Mouse (Mus musculus) spleen, postnatal 10 days (tissue): ENCODE measurements at regions not wholly inside any gene's neighbourhood (a gene's known extent, or its start where the extent isn't known, plus 50 kb on each side); places are given as distances from the start of the nearest gene placed in this dataset.
"Not testable (repeated sequence)": the region's sequence is repeated elsewhere in the genome, so short reads cannot be mapped to it uniquely, and the experiment has no call there.

Experiments used
- DNase-seq, 2 experiments: peaks; one replicate each; pipeline ENCODE4 v3.0.0; 2021 to 2022; ENCODE audit warnings: low spot score in 2 of 2

GRCm38 (mm10) chr12:32434506-32435002 is 56.0 kb downstream of the Ccdc71l start:
- no peak for DNase-seq

GRCm38 (mm10) chr12:32435126-32435525 is 56.6 kb downstream of the Ccdc71l start:
- no peak for DNase-seq

DNA sequence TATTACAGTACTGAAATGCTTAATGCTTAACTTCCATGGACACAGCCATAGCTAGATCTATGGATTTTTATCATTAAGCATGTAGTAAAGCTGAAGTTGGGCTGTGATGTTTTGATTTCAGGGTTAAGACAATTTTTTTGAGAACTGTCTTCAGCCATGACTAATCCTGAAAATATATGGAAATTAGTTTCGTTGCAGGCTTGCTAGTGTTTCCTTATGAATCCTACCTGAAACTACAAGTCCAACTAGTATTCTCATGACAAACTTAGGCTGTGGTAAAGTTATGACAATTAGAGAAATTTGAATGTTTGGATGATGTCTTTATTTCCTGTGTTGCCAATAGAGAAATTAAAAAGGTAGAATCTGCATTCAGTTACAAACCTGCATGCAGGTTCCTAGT is 59.7 kb downstream of the Ccdc71l start:
- no peak for DNase-seq

DNA sequence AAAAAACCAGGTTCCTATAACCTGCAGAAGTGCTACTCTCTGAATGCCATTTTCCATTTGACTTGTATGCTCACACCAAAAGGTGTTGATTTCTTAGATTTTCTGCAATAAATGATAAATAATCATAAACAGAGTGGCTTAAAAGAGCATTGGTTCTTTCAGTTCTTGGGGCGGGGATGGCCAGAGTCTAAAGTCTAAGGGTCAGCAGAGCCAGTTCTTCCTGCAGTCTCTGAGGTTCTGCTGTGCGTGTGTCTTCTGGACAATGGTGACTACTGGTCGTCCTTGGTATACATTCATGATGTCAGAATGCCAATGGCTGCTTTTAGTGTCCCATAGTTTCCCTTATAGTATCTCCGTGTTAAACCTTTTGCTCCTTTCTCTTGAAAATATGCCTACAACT is 66.3 kb downstream of the Ccdc71l start:
- no peak for DNase-seq

DNA sequence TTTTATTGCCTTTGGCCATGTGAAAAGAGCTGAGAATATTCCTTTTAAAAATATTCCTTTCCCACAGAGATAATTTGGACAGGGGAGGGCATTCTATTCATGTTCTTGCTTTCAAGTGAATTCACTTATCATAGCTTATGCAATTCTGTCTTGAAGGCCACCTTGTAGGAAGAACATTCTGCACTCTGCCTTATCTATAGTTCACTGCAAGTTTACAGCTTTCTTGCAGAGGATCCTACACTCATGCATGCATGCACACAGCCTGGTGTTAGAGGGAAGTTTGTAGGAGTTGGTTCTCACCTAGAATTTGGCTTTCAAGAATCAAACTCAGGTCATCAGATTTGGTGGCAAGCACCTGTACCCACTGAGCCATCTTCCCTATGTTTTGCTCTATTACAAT is 67.4 kb downstream of the Ccdc71l start:
- no peak for DNase-seq

DNA sequence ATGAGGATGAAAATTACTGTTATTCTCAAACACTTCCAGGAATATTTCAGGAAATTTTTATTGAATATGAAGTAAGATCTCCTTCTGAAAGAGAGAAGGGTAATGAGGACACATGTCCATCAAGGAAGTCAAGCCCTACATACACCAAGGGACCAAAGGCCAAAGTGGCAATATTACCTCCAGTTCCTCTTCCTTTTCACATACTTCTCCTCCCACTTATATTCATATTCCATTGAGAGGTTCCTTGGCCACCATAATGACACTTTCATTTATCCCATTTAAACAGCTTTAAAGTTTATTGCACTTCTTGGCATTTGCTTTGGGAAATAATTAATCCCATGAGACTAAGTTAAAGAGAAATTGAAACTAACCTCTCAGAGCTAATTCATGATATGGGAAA is 70.9 kb downstream of the Ccdc71l start:
- DNase-seq: no peak

- DNase-seq: no peak
Observed at GRCm38 (mm10) chr12:32451226-32451625, 72.7 kb downstream of the Ccdc71l start.

DNA sequence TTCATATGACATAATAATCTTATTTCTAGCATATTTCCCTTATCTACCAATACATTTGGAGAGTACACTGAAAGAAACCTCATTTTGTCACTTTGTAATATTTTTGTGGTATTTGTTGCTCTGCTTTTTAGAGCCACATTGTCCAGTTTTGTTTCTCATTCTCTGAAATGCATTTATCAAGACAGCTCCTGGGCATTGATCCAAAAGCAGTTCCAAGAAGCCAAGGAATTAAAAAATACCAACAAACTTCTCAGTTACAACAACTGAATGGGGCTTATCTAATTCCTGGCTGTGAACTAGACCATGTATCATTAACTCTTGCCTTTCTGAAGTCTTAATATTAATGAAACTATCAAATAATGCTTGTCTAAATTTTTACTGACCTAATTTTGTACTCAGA is 76.3 kb downstream of the Ccdc71l start:
- DNase-seq: no peak

DNA sequence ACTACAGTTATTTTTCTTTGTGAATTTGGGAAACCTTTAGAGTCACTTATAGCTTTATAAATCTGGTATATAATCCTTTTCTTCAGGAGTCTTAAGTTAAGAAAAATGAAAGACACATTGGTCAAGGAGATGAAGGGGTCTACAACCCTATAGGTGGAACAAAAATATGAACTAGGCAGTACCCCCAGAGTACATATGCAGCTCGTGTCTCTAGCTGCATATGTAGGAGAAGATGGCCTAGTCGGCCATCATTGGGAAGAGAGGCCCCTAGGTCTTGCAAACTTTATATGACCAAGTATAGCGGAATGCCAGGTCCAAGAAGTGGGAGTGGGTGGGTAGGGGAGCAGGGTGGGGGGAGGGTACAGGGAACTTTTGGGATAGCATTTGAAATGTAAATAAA is 76.7 kb downstream of the Ccdc71l start:
- DNase-seq: not testable (repeated sequence)

GRCm38 (mm10) chr12:32455913-32456312 is 77.4 kb downstream of the Ccdc71l start:
- DNase-seq: no peak

DNA sequence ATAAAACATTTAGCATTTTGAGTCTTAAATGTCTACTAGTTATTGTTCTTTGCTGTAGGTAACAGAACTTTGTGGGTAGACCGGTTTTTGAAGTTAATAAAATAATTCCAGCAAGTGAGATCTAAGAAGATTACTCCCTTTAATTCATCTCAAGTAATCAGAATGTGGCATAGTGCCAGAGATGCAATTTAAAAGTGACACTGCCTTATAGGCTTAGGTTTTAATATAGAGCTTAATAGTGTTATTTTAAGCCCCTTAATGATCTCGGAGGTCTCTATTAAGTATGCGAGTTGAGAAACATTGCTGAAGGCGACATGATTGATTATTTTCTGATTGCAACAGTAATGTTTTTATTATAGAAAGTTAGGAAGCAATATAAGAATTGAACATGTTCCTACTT is 78.3 kb downstream of the Ccdc71l start:
- DNase-seq: no peak

DNA sequence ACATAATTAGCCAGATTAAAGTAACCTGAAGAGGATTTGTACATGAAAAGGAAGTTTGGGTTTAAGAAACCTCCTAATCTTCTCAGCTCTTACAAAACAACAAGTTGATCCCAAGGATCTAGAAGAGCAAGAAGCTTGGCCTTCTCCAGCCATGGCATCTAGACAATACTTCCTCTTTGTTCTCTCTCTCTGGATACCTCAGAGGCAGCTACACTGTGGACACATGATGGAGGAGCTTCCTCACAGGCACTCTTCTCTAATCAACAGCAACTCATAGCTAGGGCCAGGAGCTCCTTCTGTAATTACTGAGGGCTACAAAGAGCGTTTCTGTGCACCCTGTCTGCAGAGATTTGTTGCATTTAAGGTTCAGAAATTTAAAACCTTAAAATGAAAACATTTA is 79.9 kb downstream of the Ccdc71l start:
- no peak for DNase-seq

- no peak for DNase-seq
Observed at GRCm38 (mm10) chr12:32460330-32460998, 82.0 kb downstream of the Ccdc71l start.

GRCm38 (mm10) chr12:32465371-32465770 is 86.9 kb downstream of the Ccdc71l start:
- DNase-seq: no peak

- DNase-seq: no peak
Observed at GRCm38 (mm10) chr12:32469863-32470262, 91.4 kb downstream of the Ccdc71l start.

DNA sequence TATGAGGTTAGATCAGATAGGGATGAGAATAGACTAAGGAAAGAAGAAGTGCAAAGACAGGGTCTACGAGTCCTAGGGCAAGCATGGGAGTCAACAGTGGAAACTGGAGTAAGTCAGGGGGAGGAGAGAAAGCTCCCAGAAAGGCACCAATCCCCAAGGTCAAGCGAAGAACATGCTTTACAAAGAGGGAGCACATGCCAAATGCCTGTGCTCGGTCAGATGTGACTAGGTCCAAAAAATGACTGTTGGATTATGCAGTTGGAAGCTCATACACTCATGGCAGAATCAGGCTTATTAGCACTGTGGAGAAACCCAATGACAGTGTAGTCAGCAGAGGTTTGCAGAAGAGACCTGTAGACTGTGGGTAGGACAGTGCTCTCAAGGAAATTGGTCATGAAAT is 100.9 kb downstream of the Ccdc71l start:
- DNase-seq: no peak

DNA sequence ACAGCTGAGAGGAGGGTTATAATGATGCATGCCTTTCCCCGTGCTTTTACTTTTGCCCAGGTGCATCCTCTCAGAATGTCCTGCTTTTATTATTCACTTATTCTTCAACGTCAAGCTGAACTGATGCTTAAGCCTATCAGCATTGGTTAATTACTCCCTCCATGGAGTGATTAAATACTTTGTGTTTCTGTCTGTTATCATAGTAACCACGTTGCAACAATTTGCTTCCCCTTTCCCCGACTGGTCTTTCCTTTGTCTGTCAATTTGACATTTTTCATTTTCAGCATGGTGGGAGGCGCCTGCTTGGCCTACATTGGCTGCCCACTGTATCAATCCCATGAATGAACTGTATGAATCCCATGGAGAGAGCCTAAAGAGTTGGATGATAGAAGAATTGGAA is 101.8 kb downstream of the Ccdc71l start:
- no peak for DNase-seq

DNA sequence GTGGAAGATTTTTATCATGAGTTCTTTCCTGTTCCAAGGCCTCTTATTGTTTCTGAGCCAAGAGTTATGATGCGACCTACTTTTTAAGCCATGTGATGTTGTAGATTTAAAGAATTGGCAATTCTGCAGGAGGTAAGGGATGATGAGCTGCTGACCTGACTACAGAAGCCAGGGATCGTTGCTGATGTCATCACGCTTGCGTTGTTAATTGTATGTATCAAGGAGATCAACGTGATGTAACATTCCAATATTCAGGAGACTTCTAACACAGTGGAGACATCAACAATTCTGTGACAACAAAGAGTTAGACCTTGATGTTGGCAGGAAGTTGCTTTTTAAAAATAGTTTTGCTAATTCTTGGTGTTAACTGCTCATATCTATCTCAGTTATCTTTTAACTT is 102.5 kb downstream of the Ccdc71l start:
- DNase-seq: no peak

GRCm38 (mm10) chr12:32482343-32482742 is 103.8 kb downstream of the Ccdc71l start:
- no peak for DNase-seq

DNA sequence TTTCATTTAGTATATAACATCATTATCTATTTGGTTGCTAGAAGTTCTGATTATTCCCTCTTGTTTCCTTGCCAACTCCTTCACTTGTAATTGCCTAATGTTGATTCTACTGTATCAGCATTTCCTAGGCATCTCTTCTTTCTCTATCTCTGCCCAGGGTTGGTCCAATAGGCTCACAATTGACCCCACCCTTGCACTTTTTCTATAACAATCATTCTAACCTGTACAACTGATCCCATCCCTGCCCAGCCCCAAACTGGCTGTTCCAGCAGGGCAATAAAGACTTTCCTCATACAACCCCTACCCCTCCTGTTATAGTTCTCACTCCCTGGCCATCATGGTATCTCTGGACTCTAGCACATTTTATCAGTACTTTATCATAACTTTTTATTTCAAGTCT is 104.3 kb downstream of the Ccdc71l start:
- no peak for DNase-seq

- no peak for DNase-seq
Observed at GRCm38 (mm10) chr12:32486246-32486645, 107.7 kb downstream of the Ccdc71l start.

DNA sequence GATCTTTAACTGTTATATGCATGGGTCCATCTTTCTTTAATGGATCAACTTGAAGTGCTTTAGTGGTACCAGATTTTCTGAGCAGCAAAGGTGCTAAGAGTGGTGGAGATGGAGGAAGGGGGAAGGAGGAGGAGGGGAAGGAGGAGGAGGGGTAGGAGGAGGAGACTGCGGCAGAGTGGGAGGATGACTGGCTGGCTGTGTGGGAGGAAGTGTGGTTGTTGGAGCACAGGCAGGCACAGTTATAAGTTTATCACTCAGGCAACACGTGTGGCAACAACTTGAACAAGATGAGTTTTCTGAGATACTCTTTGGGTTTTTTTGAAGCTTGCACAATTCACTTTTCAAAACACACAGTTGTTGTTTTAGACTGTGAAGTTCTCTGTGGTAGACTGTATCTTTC is 108.2 kb downstream of the Ccdc71l start:
- DNase-seq: no peak

DNA sequence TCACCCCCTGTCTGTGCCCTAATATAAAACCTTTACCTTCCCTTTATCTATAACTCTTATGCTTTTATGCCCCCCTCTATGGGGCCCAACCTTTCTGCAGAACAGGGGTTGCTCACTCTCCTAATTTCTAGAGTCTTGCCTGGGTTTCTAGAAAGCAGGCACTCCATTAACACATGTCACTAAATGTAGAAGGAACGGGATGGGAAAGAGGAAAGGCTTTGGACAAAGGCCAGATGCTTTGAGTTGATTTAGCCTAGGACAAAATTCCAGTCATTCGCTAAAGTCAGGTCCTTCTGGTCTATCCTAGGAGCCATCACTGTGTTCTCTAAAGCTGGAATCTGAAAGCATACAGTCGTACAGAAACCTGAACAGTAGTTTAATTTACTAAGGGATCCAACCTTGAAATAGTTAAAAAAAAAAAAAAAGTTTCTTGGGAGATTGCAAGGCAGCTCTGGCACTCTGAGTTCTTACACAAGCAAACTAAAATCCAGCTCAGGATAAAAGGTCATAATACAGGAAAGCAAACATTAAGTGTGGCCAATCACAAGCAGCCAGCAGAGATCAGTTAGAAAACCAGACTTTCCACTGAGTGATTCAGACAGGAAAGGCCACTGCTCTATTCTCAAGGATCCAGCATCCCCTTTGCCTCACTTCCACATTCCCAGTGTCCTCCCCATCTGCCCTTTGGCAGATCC is 109.5 kb downstream of the Ccdc71l start:
- DNase-seq: no peak

- no peak for DNase-seq
Observed at GRCm38 (mm10) chr12:32488578-32488892, 110.0 kb downstream of the Ccdc71l start.
